Mouse (Mus musculus) cerebellum, adult 18-20 months (tissue): ENCODE data around the gene Tnn.

Source experiments
- DNase-seq, 2 experiments: peaks; one replicate each; pipeline ENCODE4 v3.0.0; 2021

Tnn gene

GRCm38 (mm10) chr1:160080800-160081436, 72.5 kb downstream of the Tnn start:
- DNase-seq, result peak; percentile 69 to 83

DNA sequence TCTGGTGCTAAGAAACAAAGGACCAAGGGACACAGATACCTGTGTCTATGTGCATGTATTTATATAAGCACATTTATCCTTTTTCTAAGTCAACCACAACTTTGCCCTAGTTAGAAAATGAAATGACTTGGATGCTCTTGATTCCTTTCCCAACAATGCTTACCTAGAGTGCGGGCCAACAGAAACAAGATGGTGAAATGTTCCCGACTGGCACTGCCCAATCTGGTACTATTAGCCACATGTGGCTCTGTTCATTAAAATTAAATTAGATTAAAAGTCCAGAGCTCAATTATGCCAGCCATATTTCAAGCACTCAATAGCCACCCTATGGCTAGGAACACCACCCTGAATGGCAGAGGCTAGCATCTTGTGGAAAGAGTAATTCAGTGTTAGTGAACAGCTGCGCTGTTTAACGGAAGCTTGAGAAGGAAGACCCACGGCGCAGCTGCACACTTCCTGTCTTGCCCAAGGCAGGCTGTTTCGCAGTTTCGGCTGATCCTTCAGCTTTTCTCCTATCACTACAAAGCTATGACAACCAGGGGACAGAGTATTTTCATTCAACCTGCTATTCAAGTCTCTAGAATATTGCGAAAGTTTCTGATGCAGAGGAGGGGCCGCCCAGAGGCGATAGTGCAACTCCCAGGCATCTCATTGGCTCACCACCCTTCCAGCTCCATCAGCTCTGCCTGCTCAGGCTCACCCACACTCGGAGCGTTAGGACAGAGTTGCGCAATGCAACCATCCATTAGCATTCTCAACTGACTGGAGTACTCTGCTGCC, 74.3 kb downstream of the Tnn start:
- no peak for DNase-seq

DNA sequence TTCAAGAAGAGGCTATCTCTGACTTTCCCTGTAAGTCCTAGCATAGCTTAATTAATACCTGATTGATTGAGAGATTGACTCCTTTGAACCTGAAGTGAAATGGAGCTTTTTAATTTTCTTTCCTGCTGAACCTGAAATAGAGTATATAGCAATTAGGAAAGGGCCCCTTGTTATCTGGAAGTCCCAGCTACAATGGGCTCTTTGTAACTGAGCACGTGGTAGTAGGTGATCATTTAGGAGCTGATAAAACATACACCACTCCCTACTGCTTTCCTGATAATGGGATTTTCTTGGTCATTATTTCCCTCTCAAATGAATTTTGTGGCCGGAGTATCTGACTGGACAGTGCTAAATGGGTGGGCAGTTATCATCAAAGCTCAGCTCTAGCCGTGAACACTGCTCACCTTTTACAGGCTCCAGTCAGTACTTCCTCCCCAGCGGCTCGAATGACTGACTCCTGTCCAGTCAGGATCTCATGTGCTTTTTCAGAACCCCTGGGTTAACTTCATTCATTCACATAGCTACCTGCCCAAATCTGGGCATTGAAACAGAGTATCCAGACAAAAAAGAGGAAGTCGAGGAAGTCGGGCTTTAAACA, 88.7 kb downstream of the Tnn start:
- DNase-seq, result no peak

DNA sequence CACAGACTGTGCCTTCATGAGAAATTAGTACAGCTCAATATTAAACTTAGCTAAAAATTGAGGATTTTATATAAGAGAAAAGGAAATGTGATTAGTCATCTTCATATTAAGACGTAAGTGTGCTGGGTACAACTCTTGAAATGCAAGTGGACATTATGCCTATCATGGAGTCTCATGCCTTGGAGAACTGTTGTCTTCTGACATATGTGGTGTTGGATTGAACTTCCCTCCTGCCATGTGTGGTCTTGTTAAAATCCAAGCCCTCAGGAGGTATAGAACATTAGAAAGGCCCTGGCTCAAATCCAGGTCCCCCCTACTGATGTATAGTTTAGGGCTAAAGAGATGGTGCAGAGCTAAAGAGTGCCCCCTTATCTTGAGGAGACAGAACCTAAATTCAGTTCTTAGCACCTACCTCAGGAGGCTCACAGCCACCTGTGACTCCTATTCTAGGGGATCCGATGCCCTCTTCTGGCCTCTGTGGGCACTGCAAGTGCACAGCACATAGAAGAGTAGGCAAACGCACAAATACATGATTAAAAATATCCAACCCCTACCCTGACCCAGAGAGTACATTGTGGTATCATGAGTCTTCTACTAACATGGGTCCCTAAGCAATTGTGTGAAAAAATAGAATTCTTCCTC, 91.5 kb downstream of the Tnn start:
- DNase-seq, result no peak

DNA sequence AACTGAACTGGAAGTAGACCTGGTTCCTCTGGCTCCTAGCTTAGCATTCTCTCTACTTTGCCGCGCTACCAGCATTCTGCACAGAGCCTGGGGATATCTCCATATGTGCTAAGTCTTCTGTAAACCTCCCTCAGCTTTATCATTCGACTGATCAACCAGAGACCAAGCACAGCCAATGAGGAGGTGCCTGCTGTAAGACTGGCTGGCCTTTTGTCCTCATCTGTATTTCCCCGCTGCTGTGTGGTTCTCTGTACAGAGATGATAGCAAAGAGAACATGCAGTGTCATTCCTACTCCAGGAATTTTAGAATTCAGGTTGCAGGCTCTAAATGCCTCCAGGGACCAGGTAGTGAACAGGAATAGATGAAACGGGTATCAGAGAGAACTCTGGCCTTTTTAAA, 92.1 kb downstream of the Tnn start:
- no peak for DNase-seq

GRCm38 (mm10) chr1:160060542-160060941, 92.8 kb downstream of the Tnn start:
- DNase-seq, result no peak

DNA sequence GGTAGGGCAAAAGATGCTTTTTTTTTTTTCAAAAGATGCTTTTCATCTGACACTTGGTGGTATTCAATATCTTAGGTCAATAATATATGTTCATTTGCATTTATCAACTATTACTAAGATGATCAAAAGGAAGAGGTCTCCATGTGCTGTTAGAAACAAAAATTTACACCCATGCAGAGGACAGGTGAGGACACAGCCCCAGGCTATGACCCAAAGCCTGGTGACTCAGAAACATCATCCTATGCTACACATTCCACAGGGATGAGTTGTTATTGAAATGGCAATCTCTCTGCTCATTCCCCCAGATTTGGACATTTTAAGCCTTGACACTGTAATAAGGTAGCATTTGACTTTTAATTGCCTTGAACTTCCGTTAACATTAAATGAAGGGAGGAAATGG, 93.5 kb downstream of the Tnn start:
- DNase-seq, result no peak

DNA sequence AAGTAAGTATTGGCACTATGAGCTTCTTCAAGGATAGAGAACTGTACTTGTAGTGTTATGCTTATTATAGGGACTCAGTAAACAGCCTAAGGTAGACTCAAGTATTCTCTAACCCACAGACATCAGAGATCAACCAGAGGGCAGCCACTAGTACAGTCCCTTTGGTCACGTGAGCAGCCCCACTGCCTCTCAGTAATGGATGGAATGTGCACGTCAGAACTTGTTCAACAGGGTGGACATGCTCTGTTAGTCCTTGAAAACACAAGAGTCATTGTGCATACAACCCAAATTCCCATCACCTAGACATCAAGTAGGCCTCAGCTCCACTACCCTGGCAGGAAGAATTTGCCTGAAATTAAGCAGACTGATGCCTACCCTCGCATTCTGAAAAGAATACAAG, 95.7 kb downstream of the Tnn start:
- no peak for DNase-seq

GRCm38 (mm10) chr1:160054366-160055078, 98.9 kb downstream of the Tnn start:
- DNase-seq, result no peak

DNA sequence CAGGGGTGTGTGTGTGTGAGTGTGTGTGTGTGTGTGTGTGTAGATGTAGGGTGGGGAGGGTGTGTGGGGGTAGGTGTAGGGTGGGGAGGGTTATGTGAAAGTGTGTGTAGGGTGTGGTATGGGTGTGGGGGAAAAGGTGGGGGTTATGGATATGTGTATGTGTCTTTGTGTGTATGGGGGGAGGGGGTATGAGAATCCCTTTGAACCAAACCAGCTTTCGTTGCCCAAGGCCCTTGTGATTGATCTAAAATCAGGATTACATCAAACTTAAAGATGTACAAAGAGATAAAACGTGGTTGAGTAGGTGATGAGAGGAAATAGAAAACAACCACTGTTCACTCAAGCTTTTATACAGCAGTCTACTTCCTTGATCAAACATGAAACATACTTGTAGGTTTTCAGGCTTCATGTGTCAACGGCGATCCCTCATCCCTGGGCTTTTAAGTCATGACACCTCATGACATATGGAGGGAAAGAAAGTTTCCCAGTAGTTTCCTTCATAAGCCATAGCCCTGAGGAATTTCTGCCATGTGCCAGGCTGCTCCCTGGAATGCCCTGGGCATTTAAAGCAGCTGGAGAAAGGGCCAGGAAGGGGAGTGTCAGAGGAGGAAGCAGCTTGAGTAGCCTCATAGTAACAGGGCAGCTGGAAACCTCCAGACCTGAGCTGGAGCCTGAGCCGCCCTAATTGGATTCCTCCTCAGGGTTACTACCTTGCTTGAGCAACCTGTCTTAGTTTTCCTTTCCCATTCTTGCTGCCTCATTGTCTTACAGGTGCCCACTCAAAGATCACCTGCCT, 99.7 kb downstream of the Tnn start:
- no peak for DNase-seq

- DNase-seq, result no peak
Measured at GRCm38 (mm10) chr1:160052556-160053315, 100.6 kb downstream of the Tnn start.

- DNase-seq, result no peak
Measured at GRCm38 (mm10) chr1:160050898-160051297, 102.5 kb downstream of the Tnn start.

- no peak for DNase-seq
Measured at GRCm38 (mm10) chr1:160049131-160049880, 104.1 kb downstream of the Tnn start.

- no peak for DNase-seq
Measured at GRCm38 (mm10) chr1:160047481-160047931, 105.9 kb downstream of the Tnn start.

- DNase-seq, result no peak
Measured at GRCm38 (mm10) chr1:160046786-160047185, 106.6 kb downstream of the Tnn start.

DNA sequence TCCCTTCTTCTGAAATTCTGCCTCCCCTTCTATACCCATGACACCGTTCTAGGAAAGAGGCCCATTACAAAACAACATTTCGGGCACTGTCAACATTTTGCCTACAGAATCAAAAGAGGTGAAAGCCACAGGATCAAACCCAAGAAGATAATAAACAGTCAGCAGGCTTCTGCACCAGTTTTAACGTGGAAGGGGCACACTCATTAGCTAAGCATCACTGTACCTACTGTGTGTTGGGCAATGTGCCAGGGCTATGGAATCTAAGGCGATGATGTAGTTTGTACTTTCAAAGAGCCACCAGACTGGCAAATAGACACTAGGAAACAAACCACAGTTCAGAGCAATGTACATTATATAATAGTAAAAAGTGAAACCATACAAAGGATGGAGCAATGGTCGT, 107.4 kb downstream of the Tnn start:
- no peak for DNase-seq

- DNase-seq, result no peak
Measured at GRCm38 (mm10) chr1:160045056-160045715, 108.2 kb downstream of the Tnn start.

GRCm38 (mm10) chr1:160044237-160045021, 109.0 kb downstream of the Tnn start, which contains the start of gene 4930523C07Rik:
Gene 4930523C07Rik (plus strand): TSS chr1:160044382.
- DNase-seq, result peak; percentile 14 to 20
